Mouse (Mus musculus) G1E (cell line): ENCODE data around the gene Luzp1.

Experiments
- CTCF ChIP-seq: IDR thresholded peaks from 2 replicates; pipeline ENCODE4 v1.5.1; 2012; ENCODE audit warnings: low read depth, low read length, inconsistent platforms, mixed read lengths
- GATA1 ChIP-seq: IDR thresholded peaks from 2 replicates; pipeline ENCODE4 v1.6.1; 2012; ENCODE audit warnings: borderline replicate concordance, low read length, inconsistent platforms, mixed read lengths
- GATA2 ChIP-seq: IDR thresholded peaks from 2 replicates; pipeline ENCODE4 v1.6.1; 2012; ENCODE audit warnings: low read depth, low read length, inconsistent platforms, borderline replicate concordance
- POLR2AphosphoS5 ChIP-seq: IDR thresholded peaks from 2 replicates; pipeline ENCODE4 v1.6.1; 2012; ENCODE audit warnings: low read depth, low read length, inconsistent platforms; ENCODE audit not compliant: insufficient replicate concordance
- TAL1 ChIP-seq: conservative IDR thresholded peaks from 2 replicates; pipeline ENCODE4 v1.6.1; 2012; ENCODE audit warnings: low read depth, low read length, inconsistent platforms, mixed read lengths

GRCm38 (mm10) chr4:136449795-136450194, 19.8 kb upstream of the Luzp1 start:
- TF ChIP-seq CTCF (no peak), GATA2 (no peak), POLR2AphosphoS5 (no peak), TAL1 (no peak), GATA1 (no peak)
